Mouse (Mus musculus): ENCODE measurements around the gene Mme. TPM values are rescaled to one million over a fixed set of nuclear protein-coding genes. Genes with fewer than 3 reads are reported as not detected.

Gene Mme
- polyA plus RNA-seq, 1 experiment from 2014 or later: 36.0 TPM

GRCm38 (mm10) chr3:63359512-63359911, 118.2 kb downstream of the Mme start:
- 93% methylated on average over 1 of the region's 1 CpGs for WGBS
- Histone ChIP-seq H3K4me1 (no peaks in the 10 kb centered on the region), H3K27me3 (no peaks in the 10 kb centered on the region), H3K36me3 (no peaks in the 10 kb centered on the region), H3K27ac (no peak overlapping the region), H3K4me2 (replicated peaks) (no peak overlapping the region), H3K9ac (no peak overlapping the region), H3K9me3 (replicated peaks) (no peaks in the 10 kb centered on the region), H3K4me3 (no peak overlapping the region)
- no peak for ATAC-seq (ENCODE audit: low FRiP score)

GRCm38 (mm10) chr3:63384989-63385388, 143.7 kb downstream of the Mme start:
- 74% methylated on average over 2 of the region's 2 CpGs for WGBS
- Histone ChIP-seq H3K27ac (no peak overlapping the region), H3K27me3 (no peaks in the 10 kb centered on the region), H3K4me3 (no peak overlapping the region), H3K4me2 (replicated peaks) (no peak overlapping the region), H3K4me1 (no peaks in the 10 kb centered on the region), H3K36me3 (no peaks in the 10 kb centered on the region), H3K9me3 (replicated peaks) (no peaks in the 10 kb centered on the region), H3K9ac (no peak overlapping the region)
- ATAC-seq (ENCODE audit: low FRiP score): no peak

GRCm38 (mm10) chr3:63390774-63391173, 149.4 kb downstream of the Mme start:
- H3K4me1 ChIP-seq: no peaks in the 10 kb centered on the region
- H3K27me3 ChIP-seq: no peaks in the 10 kb centered on the region
- no peak for ATAC-seq (ENCODE audit: low FRiP score)
- 86% methylated on average over 2 of the region's 2 CpGs for WGBS
- no peaks in the 10 kb centered on the region for H3K36me3 ChIP-seq
- H3K4me2 ChIP-seq (replicated peaks): no peak overlapping the region
- no peak overlapping the region for H3K4me3 ChIP-seq
- H3K27ac ChIP-seq: no peak overlapping the region
- no peaks in the 10 kb centered on the region for H3K9me3 ChIP-seq (replicated peaks)
- H3K9ac ChIP-seq: no peak overlapping the region

- no peaks in the 10 kb centered on the region for H3K36me3 ChIP-seq
- WGBS: 70% methylated on average over 2 of the region's 2 CpGs
- H3K4me3 ChIP-seq: no peak overlapping the region
- no peaks in the 10 kb centered on the region for H3K4me1 ChIP-seq
- no peak for ATAC-seq (ENCODE audit: low FRiP score)
- H3K4me2 ChIP-seq (replicated peaks): no peak overlapping the region
- no peaks in the 10 kb centered on the region for H3K9me3 ChIP-seq (replicated peaks)
- H3K9ac ChIP-seq: no peak overlapping the region
- H3K27me3 ChIP-seq: no peaks in the 10 kb centered on the region
- no peak overlapping the region for H3K27ac ChIP-seq
Observed at GRCm38 (mm10) chr3:63391348-63391747, 150.0 kb downstream of the Mme start.

GRCm38 (mm10) chr3:63394424-63394941, 153.1 kb downstream of the Mme start:
- no peak overlapping the region for H3K9ac ChIP-seq
- no peak for ATAC-seq (ENCODE audit: low FRiP score)
- no peaks in the 10 kb centered on the region for H3K4me1 ChIP-seq
- 92% methylated on average over 4 of the region's 4 CpGs for WGBS
- H3K4me2 ChIP-seq (replicated peaks): no peak overlapping the region
- no peaks in the 10 kb centered on the region for H3K9me3 ChIP-seq (replicated peaks)
- no peak overlapping the region for H3K27ac ChIP-seq
- H3K4me3 ChIP-seq: no peak overlapping the region
- no peaks in the 10 kb centered on the region for H3K27me3 ChIP-seq
- no peaks in the 10 kb centered on the region for H3K36me3 ChIP-seq

GRCm38 (mm10) chr3:63398171-63398570, 156.8 kb downstream of the Mme start:
- H3K36me3 ChIP-seq: no peaks in the 10 kb centered on the region
- H3K4me3 ChIP-seq: no peak overlapping the region
- no peaks in the 10 kb centered on the region for H3K9me3 ChIP-seq (replicated peaks)
- no peaks in the 10 kb centered on the region for H3K4me1 ChIP-seq
- ATAC-seq (ENCODE audit: low FRiP score): no peak
- 91% methylated on average over 4 of the region's 4 CpGs for WGBS
- H3K4me2 ChIP-seq (replicated peaks): no peak overlapping the region
- H3K27me3 ChIP-seq: no peaks in the 10 kb centered on the region
- no peak overlapping the region for H3K27ac ChIP-seq
- no peak overlapping the region for H3K9ac ChIP-seq

GRCm38 (mm10) chr3:63406438-63406837, 165.1 kb downstream of the Mme start:
- no peaks in the 10 kb centered on the region for H3K9me3 ChIP-seq (replicated peaks)
- ATAC-seq (ENCODE audit: low FRiP score): no peak
- H3K27me3 ChIP-seq: no peaks in the 10 kb centered on the region
- no peak overlapping the region for H3K9ac ChIP-seq
- H3K4me3 ChIP-seq: no peak overlapping the region
- WGBS: 87% methylated on average over 3 of the region's 3 CpGs
- no peak overlapping the region for H3K27ac ChIP-seq
- no peaks in the 10 kb centered on the region for H3K36me3 ChIP-seq
- H3K4me2 ChIP-seq (replicated peaks): no peak overlapping the region
- H3K4me1 ChIP-seq: no peaks in the 10 kb centered on the region

GRCm38 (mm10) chr3:63411006-63411405, 169.7 kb downstream of the Mme start:
- H3K9me3 ChIP-seq (replicated peaks): no peaks in the 10 kb centered on the region
- no peak overlapping the region for H3K27ac ChIP-seq
- H3K9ac ChIP-seq: no peak overlapping the region
- H3K4me2 ChIP-seq (replicated peaks): no peak overlapping the region
- WGBS: 87% methylated on average over 4 of the region's 4 CpGs
- no peaks in the 10 kb centered on the region for H3K27me3 ChIP-seq
- ATAC-seq (ENCODE audit: low FRiP score): no peak
- H3K4me1 ChIP-seq: no peaks in the 10 kb centered on the region
- H3K36me3 ChIP-seq: no peaks in the 10 kb centered on the region
- no peak overlapping the region for H3K4me3 ChIP-seq

- H3K4me3 ChIP-seq: no peak overlapping the region
- ATAC-seq (ENCODE audit: low FRiP score): no peak
- 60% methylated on average over 6 of the region's 6 CpGs for WGBS
Observed at GRCm38 (mm10) chr3:63412220-63412937, 171.0 kb downstream of the Mme start.

GRCm38 (mm10) chr3:63413046-63413911, 171.9 kb downstream of the Mme start:
- Histone ChIP-seq H3K9ac (no peak overlapping the region), H3K27me3 (no peaks in the 10 kb centered on the region), H3K36me3 (no peaks in the 10 kb centered on the region), H3K4me3 (no peak overlapping the region), H3K4me1 (no peaks in the 10 kb centered on the region), H3K27ac (no peak overlapping the region), H3K4me2 (replicated peaks) (no peak overlapping the region), H3K9me3 (replicated peaks) (no peaks in the 10 kb centered on the region)
- 79% methylated on average over 6 of the region's 6 CpGs for WGBS
- ATAC-seq (ENCODE audit: low FRiP score): no peak

More at GRCm38 (mm10) chr3:63412220-63412937, 171.0 kb downstream of the Mme start:
- H3K4me1 ChIP-seq: no peaks in the 10 kb centered on the region
- no peaks in the 10 kb centered on the region for H3K9me3 ChIP-seq (replicated peaks)
- H3K9ac ChIP-seq: no peak overlapping the region
- H3K27me3 ChIP-seq: no peaks in the 10 kb centered on the region
- H3K4me2 ChIP-seq (replicated peaks): no peak overlapping the region
- no peak overlapping the region for H3K27ac ChIP-seq
- no peaks in the 10 kb centered on the region for H3K36me3 ChIP-seq

GRCm38 (mm10) chr3:63417284-63417683, 175.9 kb downstream of the Mme start:
- Histone ChIP-seq H3K27ac (no peak overlapping the region), H3K9ac (no peak overlapping the region), H3K36me3 (no peaks in the 10 kb centered on the region), H3K27me3 (no peaks in the 10 kb centered on the region), H3K4me1 (no peaks in the 10 kb centered on the region), H3K4me2 (replicated peaks) (no peak overlapping the region), H3K4me3 (no peak overlapping the region), H3K9me3 (replicated peaks) (no peaks in the 10 kb centered on the region)
- WGBS: 83% methylated on average over 1 of the region's 1 CpGs
- no peak for ATAC-seq (ENCODE audit: low FRiP score)

- ATAC-seq (ENCODE audit: low FRiP score): no peak
- Histone ChIP-seq H3K9ac (no peak overlapping the region), H3K4me2 (replicated peaks) (no peak overlapping the region), H3K4me1 (no peaks in the 10 kb centered on the region), H3K9me3 (replicated peaks) (no peaks in the 10 kb centered on the region), H3K27ac (no peak overlapping the region), H3K36me3 (no peaks in the 10 kb centered on the region), H3K4me3 (no peak overlapping the region), H3K27me3 (no peaks in the 10 kb centered on the region)
Observed at GRCm38 (mm10) chr3:63417758-63418157, 176.4 kb downstream of the Mme start.

Measured in hindbrain, embryonic 12.5 days (tissue).